Mouse (Mus musculus) liver, embryonic 14.5 days (tissue): ENCODE measurements around the gene Otor. TPM values are rescaled to one million over a fixed set of nuclear protein-coding genes. Genes with fewer than 3 reads are reported as not detected.

Experiments
- ATAC-seq: fragments of 200-750 bp; cut with Nextera tagmentation; 2 replicates; pipeline ENCODE4 v1.8.0; 2017; ENCODE audit warnings: moderate number of reproducible peaks, mild to moderate bottlenecking, moderate library complexity; ENCODE audit not compliant: insufficient read depth
- DNase-seq, 3 experiments: peaks; one replicate each; pipeline ENCODE4 v3.0.0-alpha.2; 2012 to 2013; ENCODE audit warnings: low read depth in 3 of 3, low spot score in 3 of 3
- H3K27ac ChIP-seq: fragments of 300-500 bp; sonication (generic); 2 replicates; pipeline ENCODE4 v1.5.1; 2014; ENCODE audit warnings: moderate library complexity, mild to moderate bottlenecking, control low read depth, inconsistent platforms
- H3K27me3 ChIP-seq: fragments of 300-500 bp; sonication (generic); 2 replicates; pipeline ENCODE4 v1.6.1; 2014; ENCODE audit warnings: mild to moderate bottlenecking, low read length, moderate library complexity; ENCODE audit not compliant: control insufficient read depth, insufficient read depth
- H3K36me3 ChIP-seq: fragments of 300-500 bp; sonication (generic); replicated peaks from 2 replicates; pipeline ENCODE4 v1.6.1; 2014; ENCODE audit warnings: low read depth; ENCODE audit not compliant: control insufficient read depth, insufficient read depth
- H3K4me1 ChIP-seq, 2 experiments: fragments of 200-500 bp in 1 of 2; fragments of 300-500 bp in 1 of 2; sonication (generic) in 1 of 2; replicated peaks; 2 replicates each; pipeline ENCODE4 v1.6.1; 2012 to 2014; ENCODE audit warnings: antibody characterized with exemption in 1 of 2, inconsistent platforms in 1 of 2, low read length in 1 of 2; ENCODE audit not compliant: control insufficient read depth in 2 of 2, insufficient read depth in 2 of 2
- H3K4me2 ChIP-seq: fragments of 300-500 bp; sonication (generic); 2 replicates; pipeline ENCODE4 v1.6.1; 2014; ENCODE audit warnings: low read depth, mild to moderate bottlenecking, control low read depth, moderate library complexity
- H3K4me3 ChIP-seq, 2 experiments: fragments of 200-500 bp in 1 of 2; fragments of 300-500 bp in 1 of 2; sonication (generic) in 1 of 2; 2 replicates each; pipeline ENCODE4 v1.5.1; 2012 to 2014; ENCODE audit warnings: low read depth in 2 of 2, low read length in 2 of 2, mild to moderate bottlenecking in 2 of 2, control low read depth in 1 of 2, inconsistent platforms in 1 of 2, moderate library complexity in 1 of 2; ENCODE audit not compliant: insufficient read depth in 1 of 2
- H3K9ac ChIP-seq: fragments of 300-500 bp; sonication (generic); replicated peaks from 2 replicates; pipeline ENCODE4 v1.6.1; 2014; ENCODE audit warnings: mild to moderate bottlenecking, control low read depth, moderate library complexity
- H3K9me3 ChIP-seq: fragments of 300-500 bp; sonication (generic); 2 replicates; pipeline ENCODE4 v1.6.1; 2016; ENCODE audit warnings: low read length, mixed read lengths; ENCODE audit not compliant: control insufficient read depth
- CTCF ChIP-seq: IDR thresholded peaks from 2 replicates; pipeline ENCODE4 v1.5.1; 2016; ENCODE audit warnings: antibody characterized with exemption, low read depth, control low read depth
- EP300 ChIP-seq: IDR thresholded peaks from 2 replicates; pipeline ENCODE4 v1.6.1; 2016; ENCODE audit warnings: antibody characterized with exemption, low read depth
- WGBS: fragments of 180-500 bp; shearing (Covaris S2); extraction: QIAGEN DNeasy Blood & Tissue Kit; methylation state at CpG from one replicate; pipeline ENCODE4 v1.1.7; 2014; ENCODE audit not compliant: insufficient replicate concordance; 5-methylcytosine and 5-hydroxymethylcytosine counted together
- polyA plus RNA-seq, 2 experiments: library from polyadenylated mRNA; depleted of rRNA in 1 of 2; stranded (reverse) in 1 of 2; unstranded in 1 of 2; fragments of >200 nt; fragmentation: Nextera tagmentation in 1 of 2; extraction: Ambion mirVana in 1 of 2; gene quantifications; 2 replicates each; pipeline versions ENCODE4 v1.2.1 to v1.2.3; 2012 to 2014

The Otor gene
- polyA plus RNA-seq, 2 experiments = 0.14 TPM; not detected in 1

- Histone ChIP-seq H3K9ac (no peak overlapping the region), H3K4me2 (no peak overlapping the region), H3K27ac (no peak overlapping the region), H3K36me3 (no peaks in the 10 kb centered on the region), H3K4me1 (no peaks in the 10 kb centered on the region), H3K27me3 (no peaks in the 10 kb centered on the region), H3K9me3 (no peaks in the 10 kb centered on the region), H3K4me3 (no peak overlapping the region)
- ATAC-seq (no peak), DNase-seq (no peak)
- TF ChIP-seq CTCF (no peak), EP300 (no peak)
- WGBS = 41% methylated on average over 3 of the region's 3 CpGs
These were observed 39.2 kb downstream of the Otor start for GRCm38 (mm10) chr2:143117453-143117852.

- no peak for ATAC-seq
- Histone ChIP-seq H3K36me3 (no peaks in the 10 kb centered on the region), H3K9me3 (no peaks in the 10 kb centered on the region)
These were observed 39.9 kb downstream of the Otor start for GRCm38 (mm10) chr2:143118221-143118620.

GRCm38 (mm10) chr2:143131098-143131646, 52.9 kb downstream of the Otor start:
- Histone ChIP-seq H3K27ac (no peak overlapping the region), H3K4me3 (no peak overlapping the region), H3K36me3 (no peaks in the 10 kb centered on the region), H3K9me3 (no peaks in the 10 kb centered on the region), H3K27me3 (no peaks in the 10 kb centered on the region), H3K9ac (no peak overlapping the region), H3K4me1 (no peaks in the 10 kb centered on the region), H3K4me2 (no peak overlapping the region)
- 51% methylated on average over 5 of the region's 5 CpGs for WGBS
- ATAC-seq (no peak), DNase-seq (no peak)
- no peak for TF ChIP-seq CTCF
- no peak for TF ChIP-seq EP300

More at GRCm38 (mm10) chr2:143118221-143118620, 39.9 kb downstream of the Otor start:
- Histone ChIP-seq H3K4me3 (no peak overlapping the region), H3K4me1 (no peaks in the 10 kb centered on the region), H3K9ac (no peak overlapping the region), H3K4me2 (no peak overlapping the region), H3K27me3 (no peaks in the 10 kb centered on the region), H3K27ac (no peak overlapping the region)
- 62% methylated on average over 7 of the region's 7 CpGs for WGBS
- DNase-seq = no peak
- TF ChIP-seq EP300 (no peak), CTCF (no peak)

Other genes with a start within 250 kb of the Otor start
- gene Kif16b, start 176.9 kb upstream of the Otor start, polyA plus RNA-seq (2012; rRNA removed) = 2.2 and 2.5 TPM in 2 replicates
- gene Kif16b, start 176.9 kb upstream of the Otor start, polyA plus RNA-seq (2014; fragmentation: Nextera tagmentation; extraction: Ambion mirVana) = 2.2 and 3.2 TPM in 2 replicates
- gene Snrpb2, start 15.4 kb upstream of the Otor start, polyA plus RNA-seq (2012; rRNA removed) = 8.2 and 17.1 TPM in 2 replicates
- 38.4 and 40.2 TPM in 2 replicates for gene Snrpb2, start 15.4 kb upstream of the Otor start, polyA plus RNA-seq (2014; fragmentation: Nextera tagmentation; extraction: Ambion mirVana)